Mouse (Mus musculus): ENCODE results near the gene Npepps. TPM values are rescaled to one million over a fixed set of nuclear protein-coding genes. Genes with fewer than 3 reads are reported as not detected.

Gene Npepps
- polyA plus RNA-seq, 1 experiment from 2014 or later = 85.5 TPM

Other genes starting within 250 kb of the Npepps start
- gene Lrrc46, start 239.2 kb downstream of the Npepps start, polyA plus RNA-seq (2016; fragmentation: Nextera tagmentation; extraction: Ambion mirVana) = 1.2 TPM in 2 replicates
- 86.6 and 89.9 TPM in 2 replicates for gene Mrpl10, start 239.1 kb downstream of the Npepps start, polyA plus RNA-seq (2016; fragmentation: Nextera tagmentation; extraction: Ambion mirVana)
- gene Osbpl7, start 230.0 kb downstream of the Npepps start, polyA plus RNA-seq (2016; fragmentation: Nextera tagmentation; extraction: Ambion mirVana) = 9.7 and 10.0 TPM in 2 replicates
- 0.11 and 0.17 TPM in 2 replicates for gene Tbx21, start 165.3 kb downstream of the Npepps start, polyA plus RNA-seq (2016; fragmentation: Nextera tagmentation; extraction: Ambion mirVana)
- 4.7 and 5.1 TPM in 2 replicates for gene Tbkbp1, start 129.1 kb downstream of the Npepps start, polyA plus RNA-seq (2016; fragmentation: Nextera tagmentation; extraction: Ambion mirVana)
- gene Kpnb1, start 92.8 kb downstream of the Npepps start, polyA plus RNA-seq (2016; fragmentation: Nextera tagmentation; extraction: Ambion mirVana) = 85.5 and 85.9 TPM in 2 replicates
- gene Mrpl45, start 35.1 kb upstream of the Npepps start, polyA plus RNA-seq (2016; fragmentation: Nextera tagmentation; extraction: Ambion mirVana) = 65.7 and 67.0 TPM in 2 replicates
- gene Gpr179, start 71.4 kb upstream of the Npepps start, polyA plus RNA-seq (2016; fragmentation: Nextera tagmentation; extraction: Ambion mirVana) = 0.05 and 0.07 TPM in 2 replicates
- gene Socs7, start 81.9 kb upstream of the Npepps start, polyA plus RNA-seq (2016; fragmentation: Nextera tagmentation; extraction: Ambion mirVana) = 3.3 TPM in 2 replicates
- 2.4 TPM in 2 replicates for gene Arhgap23, start 134.9 kb upstream of the Npepps start, polyA plus RNA-seq (2016; fragmentation: Nextera tagmentation; extraction: Ambion mirVana)
- 0.35 and 0.54 TPM in 2 replicates for gene 4933428G20Rik, start 219.7 kb upstream of the Npepps start, polyA plus RNA-seq (2016; fragmentation: Nextera tagmentation; extraction: Ambion mirVana)

Data from embryonic facial prominence, embryonic 10.5 days (tissue).